Mouse (Mus musculus): ENCODE measurements around the gene Mylk4.

- TF ChIP-seq USF1 (IDR thresholded peaks at IDR 0.05; ENCODE audit: low read depth, low read length): no peak
- no peak for TF ChIP-seq MAX (IDR thresholded peaks at IDR 0.05; ENCODE audit: low read length)
- no peak for TF ChIP-seq KAT2A (IDR thresholded peaks at IDR 0.05; ENCODE audit: insufficient replicate concordance, low read length)
Measured at GRCm38 (mm10) chr13:32678998-32679397, 104.8 kb downstream of the Mylk4 start.
